Mouse (Mus musculus) frontal cortex, postnatal 25 days (tissue): ENCODE data around the gene Gtsf2.
"Not testable (repeated sequence)": the region's sequence is repeated elsewhere in the genome, so short reads cannot be mapped to it uniquely, and the experiment has no call there.

Source experiments
- DNase-seq, 2 experiments: peaks; one replicate each; pipeline ENCODE4 v3.0.0; 2022; ENCODE audit warnings: low spot score in 2 of 2

Gtsf2 gene

DNA sequence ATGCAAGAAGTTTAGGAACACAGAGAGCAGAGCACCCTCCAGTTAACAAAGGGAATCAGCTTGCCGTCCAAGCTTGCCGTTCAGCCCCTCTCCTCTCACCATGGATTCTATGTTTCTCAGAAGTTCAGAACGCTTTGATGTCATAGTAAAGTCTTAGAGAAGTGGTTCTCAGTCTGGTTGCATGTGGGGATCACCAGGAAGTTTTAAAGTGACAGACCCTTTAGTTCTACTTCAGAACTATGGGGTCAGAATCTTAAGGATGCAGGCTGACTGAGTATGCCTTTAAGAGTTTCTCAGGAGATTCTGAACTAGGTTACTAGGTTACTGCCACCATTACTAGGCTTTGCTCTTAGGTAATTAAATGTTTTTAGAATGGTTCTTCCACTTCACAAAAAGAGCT is at the start of gene Gtsf2:
Gene Gtsf2, minus strand, starts transcription at position 101 of the 400 bp plus-strand sequence.
- DNase-seq = no peak

DNA sequence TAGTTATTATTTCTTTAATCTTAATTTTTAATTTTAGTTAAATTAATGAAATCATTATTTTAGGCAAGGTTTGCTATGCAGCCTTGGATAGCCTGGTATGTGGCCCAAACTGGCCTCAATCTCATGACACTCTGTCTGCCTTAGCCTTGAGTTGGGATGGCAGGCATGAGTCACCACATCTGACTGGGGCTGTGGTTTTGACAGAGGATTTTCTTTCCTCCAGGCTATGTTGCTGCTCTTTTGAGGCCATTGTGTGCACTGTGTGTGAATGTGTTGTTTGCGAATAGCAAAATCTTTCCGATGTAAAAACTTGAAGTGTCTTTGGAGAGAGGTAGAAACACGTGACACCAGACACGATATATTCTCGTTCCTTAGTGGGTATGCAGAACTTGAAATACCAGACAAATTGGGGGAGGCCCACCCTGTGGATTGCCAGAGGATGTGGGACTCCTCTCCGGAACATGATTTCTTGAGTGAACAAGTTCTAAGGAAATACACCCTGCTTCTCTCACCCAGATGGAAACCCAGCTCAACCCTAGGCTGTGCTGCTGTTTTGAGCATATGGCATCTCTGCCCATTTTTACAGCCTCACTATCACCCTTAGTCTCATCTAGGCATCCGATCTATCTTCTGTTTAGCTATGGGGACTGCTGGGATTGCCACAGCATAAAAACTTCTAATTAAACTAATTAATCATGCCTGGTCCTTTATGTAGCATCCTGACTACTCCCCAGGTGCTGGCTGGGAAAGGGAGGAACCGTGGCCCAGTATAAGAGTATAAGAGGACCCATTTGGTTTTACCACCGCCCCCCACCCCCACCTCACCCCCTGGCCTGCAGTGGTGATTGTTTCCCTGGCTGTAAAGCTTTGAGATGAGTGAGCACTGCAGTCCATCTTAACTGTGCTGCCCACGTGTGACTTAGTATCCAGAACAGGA is 48.2 kb upstream of the Gtsf2 start:
- DNase-seq = no peak

DNA sequence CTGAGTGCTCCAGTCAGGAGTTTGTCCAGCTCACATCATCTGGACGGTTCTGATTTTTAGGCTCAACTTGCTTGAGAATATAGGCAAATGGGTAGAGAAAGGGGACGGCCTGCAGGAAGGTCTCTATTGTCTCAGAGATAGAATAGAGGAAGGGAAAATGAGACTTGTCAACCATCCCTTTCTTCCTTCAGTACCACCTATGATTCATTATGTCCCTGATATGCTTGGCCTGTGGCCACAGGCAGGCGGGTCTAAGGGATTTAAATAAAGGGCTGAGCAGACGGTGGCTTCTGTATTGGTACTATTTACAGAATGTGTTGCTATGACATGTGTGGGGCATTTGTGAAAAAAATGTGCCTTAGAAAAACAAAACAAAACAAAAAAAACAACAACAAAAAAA is 40.1 kb upstream of the Gtsf2 start:
- DNase-seq = no peak

DNA sequence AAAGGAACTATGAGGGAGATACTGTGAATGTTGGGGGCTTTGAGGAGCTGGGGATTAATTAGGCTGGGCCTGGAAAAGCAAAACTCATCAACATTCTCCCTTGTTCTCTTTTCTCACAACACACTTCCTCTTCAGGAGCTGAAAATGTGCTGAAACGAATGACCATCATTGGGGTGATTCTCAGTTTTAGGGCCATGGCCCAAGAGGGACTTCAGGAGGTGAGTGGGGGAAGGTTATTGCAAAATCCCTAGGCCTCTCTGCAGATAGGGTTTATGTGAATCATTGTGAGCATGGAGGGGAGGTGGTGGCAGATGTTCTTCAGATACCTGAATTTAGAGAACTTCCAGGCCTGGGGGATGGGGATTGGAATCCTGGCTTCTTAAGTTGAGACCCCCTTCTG is 38.4 kb upstream of the Gtsf2 start:
- no peak for DNase-seq

DNA sequence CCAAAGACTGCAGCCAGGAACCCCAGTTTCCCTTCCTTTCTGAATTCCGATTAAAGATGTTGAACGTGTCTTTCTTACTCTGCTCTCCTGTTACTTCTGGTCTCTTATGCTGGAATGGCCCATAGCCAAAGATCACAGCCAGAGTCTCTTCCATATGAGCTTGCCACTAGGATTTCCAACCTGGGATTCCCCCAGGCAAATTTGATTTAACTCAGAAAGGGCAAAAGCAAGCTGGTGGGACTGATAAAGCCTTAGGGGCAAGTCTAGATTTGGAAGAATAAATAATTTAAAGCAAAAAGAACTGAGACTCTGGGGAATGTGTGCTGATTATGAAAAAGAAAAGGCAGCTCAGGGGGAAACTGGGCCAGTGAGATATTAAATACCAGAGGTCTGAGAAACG is 36.8 kb upstream of the Gtsf2 start:
- DNase-seq = no peak

DNA sequence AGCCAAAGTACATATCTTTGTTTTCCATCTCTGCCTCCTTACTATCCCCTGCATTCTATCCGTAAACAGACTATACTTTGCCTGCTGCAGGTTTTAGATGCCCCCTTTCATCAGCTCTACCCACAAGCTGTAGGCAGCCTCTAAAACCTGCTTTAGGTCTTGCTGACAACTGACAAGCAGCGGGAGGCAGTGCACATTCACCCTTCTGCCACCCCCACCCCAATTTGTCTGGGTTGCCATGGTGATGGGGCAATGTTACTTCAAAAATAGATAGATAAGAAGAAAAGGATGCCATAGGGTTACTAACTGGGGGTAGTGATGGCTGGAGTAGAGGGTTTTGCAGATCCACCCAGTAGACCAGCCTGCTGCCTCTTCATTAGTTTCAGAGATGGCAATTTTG is 36.2 kb upstream of the Gtsf2 start:
- no peak for DNase-seq

DNA sequence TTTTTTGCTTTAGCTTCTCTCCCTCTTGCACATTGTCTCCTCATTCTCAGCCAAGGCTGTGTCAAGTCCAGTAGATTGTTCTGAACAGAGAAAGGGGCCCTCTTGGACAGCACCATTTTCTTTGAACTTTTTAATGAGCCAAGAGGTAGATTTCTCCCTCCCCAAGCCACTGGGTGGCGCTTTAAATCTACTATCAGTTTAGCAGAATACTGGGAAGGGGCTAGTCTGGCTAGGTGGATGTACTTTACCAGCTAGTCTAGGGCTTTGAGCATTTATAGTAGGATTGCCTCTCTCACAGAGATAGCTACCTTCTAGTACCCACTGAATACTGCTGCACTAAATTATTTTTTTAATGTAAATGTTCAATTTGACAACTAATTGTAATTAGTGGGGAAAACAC is 34.2 kb upstream of the Gtsf2 start:
- DNase-seq = no peak

DNA sequence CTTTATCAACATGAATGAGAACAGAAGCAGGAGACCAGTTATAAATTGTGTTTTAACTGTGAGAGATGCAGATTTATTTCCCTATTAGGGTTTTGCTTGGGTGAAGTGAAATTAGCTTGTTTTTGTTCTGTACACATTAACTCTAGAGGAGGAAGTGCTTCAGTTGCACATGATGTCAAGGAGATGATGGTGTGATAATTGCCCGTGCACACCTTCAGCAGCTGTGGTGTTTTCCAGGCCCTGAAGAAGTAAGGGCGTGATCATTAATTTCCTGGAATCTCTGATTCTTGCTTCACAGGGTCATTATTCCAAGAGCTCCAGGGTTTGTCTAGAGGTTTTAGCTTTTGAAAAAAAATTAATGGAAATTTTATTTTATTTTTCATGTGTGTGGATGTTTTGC is 31.9 kb upstream of the Gtsf2 start:
- no peak for DNase-seq

DNA sequence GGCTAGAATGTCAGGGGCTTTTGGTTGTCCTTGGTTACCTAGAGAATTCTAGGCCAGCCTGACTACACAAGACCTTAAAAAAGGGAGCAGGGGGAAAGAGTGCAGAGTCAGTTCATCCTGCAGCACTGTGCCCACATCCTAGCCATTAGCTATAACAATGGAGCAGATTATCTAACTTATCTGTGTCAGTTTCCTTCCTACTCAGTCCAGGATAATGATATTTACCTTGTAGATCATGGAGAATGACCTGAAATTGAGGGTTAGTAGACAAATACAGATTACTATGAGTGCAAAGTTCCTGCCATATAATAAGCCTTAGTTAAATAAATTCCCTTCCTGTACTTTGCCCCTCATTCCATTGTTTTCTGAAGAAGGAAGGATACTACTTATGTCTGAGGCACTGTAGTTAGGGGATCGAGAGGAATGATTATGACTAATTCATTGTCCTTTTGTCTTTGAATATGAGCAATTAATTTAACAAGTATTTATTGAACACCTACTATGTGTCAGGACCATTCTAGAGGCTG is 30.9 kb upstream of the Gtsf2 start:
- DNase-seq = no peak

DNA sequence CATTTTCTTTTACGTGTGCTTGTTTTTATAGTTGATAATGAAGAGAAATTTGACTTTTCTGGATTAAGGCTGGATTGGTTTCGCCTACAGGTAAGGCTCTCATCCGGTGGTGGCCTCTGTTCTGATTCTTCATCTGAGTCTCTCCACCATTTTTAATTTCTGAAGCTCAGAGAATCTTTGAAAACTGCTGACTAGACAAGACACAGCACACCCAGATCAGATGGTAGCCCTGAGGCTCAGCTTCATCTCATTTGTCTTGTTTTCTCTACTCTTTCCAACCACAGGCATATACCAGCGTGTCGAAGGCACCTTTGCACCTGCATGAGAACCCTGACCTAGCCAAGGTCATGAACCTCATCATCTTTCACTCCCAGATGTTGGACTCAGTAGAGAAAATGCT is 25.5 kb upstream of the Gtsf2 start:
- no peak for DNase-seq

DNA sequence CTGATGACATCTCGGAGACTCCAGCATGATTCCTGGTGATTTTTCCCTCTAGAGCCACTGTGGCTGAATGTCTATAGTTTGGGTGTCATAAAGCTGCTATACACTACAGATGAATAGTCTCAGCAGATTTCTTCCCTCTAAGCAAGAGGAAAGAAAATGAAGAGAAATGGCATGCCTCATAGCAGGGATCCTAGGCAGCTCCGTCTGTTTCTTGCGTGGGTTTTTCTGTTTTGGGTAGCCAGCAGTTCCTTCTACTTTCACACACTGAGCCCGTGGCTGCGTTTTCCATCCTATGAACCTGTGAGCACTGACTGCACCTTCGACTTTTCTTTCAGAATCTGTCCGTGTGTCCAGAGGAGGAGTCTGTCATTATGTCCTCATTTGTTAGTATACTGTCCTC is 24.9 kb upstream of the Gtsf2 start:
- no peak for DNase-seq

DNA sequence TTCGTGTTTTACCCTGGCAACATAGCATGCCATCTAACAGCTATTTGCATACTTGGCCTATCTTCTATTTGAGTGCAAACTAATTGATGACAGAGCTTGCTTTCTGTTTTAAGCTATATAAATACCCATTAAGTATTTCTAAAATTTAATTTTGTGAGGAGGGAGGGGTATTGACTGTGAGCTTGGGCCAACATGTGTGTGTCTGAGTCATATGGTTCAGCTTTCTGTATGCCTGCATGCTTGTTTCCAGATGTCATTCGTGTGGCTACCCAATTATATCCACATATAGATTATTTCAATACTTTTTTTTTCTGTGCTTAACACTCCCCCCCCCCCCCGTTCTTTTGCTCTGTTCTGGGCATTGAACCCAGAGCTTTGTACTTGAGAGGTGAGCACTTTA is 24.0 kb upstream of the Gtsf2 start:
- no peak for DNase-seq

DNA sequence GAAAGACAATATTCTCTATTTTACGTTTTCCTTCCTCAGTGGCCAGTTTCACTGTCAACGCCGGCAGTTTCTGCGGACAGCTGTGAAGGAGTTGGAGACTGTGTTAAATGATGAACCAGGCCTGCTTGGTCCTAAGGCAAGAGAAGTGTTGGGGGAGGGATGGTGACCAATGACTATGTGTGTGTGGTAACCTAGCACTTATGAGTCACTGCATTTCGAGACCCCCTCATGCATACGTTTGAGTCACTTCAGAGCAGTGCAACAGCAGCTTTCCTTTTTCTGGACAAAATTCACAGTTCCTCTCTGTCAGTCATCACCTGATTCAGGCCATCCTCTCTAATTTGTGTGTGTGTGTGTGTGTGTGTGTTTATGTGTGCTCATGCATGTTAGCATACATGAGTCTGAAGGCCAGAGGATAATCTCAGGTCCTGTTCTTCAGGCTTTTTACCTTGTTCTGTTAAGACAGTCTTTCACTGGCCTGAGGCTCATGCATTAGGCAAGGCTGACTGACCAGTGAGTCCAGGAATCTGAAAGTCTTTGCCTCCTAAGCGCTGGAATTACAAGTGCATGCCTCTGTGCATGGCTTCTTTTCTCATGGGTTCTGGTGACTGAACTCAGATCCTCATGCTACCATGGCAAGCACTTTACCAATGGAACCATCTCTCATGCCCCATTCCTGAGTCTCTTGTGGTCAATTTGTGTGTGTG is 23.4 kb upstream of the Gtsf2 start:
- no peak for DNase-seq

DNA sequence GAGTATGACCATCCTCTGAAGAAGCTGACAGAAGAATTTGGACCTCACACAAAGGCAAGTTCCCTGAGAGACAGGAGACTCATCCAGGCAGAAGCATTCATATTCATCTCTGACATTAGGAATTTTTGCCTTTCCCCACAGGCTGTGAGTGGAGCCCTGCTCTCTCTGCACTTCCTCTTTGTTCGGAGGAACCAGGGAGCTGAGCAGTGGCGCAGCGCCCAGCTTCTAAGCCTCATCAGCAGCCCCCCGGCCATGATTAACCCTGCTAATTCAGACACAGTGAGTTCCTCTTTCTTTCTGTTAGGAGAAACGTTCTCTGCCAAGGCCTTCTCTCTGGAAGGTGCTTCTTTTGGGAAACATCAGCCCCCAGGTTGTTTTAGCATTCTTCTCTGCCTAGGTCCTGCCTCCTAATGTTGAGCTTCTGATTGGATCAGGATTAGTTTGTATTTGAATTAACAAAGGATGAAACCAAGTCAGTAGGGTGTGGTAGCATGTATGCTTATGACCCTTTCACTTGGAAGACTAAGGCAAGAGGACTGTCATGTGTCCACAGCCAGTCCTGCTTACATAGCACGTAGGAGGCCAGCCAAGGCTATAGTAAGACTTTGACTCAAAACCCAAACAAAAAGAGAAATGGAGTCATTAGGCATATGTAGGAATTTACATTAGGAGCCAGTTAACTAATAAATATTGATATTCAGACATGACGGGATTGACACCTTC is 14.4 kb upstream of the Gtsf2 start:
- DNase-seq = no peak

DNA sequence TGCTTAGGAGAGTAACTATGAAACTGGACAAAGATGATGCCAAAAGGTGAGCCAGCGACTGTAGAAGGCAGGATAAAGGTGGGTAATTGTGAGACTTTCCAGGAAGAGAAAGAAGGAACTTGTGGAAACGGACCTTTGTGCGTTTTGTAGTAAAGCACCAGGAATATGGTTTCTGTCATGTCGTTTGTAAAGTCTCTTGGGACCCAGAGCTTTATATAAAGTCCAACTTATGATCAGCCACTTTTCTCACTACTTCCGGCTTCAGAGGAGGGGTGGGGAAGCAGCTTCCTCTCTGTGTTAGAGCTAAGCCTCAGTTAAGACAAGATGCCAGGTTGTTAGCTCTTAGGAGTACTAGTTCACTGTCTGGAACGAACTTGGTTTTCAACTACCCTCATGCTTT is 6.2 kb upstream of the Gtsf2 start:
- no peak for DNase-seq

DNA sequence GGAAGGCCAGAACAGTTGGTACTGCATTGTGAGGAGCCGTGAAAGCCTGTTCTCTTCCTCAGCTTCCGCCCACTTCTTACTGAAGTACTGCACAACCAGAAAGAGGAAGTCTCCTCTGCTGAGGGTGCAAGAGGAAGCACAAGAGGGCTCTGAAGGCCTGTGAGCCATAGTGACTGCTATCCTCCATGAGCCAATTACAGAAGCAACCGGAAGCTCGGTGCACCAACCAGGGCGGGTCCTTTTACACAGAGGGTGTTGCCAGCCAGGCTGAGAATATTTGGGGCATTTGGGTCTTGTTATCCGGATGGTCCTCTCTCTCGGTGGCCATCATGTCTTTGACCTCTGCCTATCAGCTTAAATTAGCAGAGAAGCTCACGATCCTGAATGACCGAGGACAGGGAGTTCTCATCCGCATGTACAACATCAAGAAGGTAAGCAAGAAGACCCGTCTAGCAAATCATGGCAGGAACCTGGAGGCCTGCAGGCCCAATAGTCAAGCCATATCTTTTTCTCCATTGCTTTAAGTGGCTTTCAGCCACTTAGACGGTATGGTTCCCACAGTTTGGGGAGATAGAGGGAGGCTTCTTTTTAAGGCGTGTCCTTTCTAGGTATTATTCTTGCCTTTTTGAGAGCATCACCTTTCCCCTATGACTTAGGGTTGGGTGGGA is 5.4 kb upstream of the Gtsf2 start, which contains the start of gene Nckap1l:
Gene Nckap1l, plus strand, starts transcription at position 244 of the 668 bp plus-strand sequence.
- DNase-seq = no peak

DNA sequence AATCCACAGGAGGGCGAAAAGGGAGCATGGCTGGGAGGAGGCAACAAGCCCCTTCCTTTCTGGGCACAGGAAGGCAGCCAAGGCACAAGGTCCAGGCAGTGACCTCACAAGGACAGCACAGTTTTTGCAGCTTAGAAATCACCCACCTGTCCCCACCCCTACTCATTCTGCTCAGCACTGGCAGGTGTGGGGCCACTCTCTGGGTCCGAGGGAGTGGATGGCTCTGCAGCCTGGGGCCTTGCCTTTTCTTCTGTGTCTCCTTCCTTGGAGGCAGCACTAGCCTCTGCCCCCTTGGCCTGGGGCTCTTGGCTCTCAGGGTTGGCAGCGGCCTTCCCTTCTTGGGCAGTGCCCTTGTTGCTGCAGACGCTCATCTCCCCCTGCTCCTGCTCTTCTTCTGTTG is 2.3 kb downstream of the Gtsf2 start:
- DNase-seq = not testable (repeated sequence)

DNA sequence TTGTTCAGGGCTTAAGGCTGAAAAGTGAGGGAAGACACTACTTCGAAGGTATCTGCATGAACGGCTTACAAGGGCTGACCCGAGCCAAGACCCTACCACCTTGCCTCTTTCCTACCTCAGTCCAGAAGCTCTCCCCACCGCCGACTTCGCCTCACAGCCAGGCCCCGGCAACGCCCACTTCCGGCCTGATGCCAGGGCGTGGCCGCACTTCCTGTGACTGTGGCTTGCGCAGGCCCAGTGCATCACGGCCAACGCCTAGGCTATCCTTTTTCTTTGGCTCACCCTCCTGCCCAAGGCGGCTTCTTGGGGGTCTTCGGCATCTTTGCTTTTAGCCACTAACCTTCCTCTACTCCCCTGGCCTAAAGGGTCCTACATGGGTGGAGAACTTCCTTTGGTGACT is 18.0 kb downstream of the Gtsf2 start, which contains the start of gene Gtsf1:
Gene Gtsf1, minus strand, starts transcription at position 230 of the 400 bp plus-strand sequence.
- no peak for DNase-seq

DNA sequence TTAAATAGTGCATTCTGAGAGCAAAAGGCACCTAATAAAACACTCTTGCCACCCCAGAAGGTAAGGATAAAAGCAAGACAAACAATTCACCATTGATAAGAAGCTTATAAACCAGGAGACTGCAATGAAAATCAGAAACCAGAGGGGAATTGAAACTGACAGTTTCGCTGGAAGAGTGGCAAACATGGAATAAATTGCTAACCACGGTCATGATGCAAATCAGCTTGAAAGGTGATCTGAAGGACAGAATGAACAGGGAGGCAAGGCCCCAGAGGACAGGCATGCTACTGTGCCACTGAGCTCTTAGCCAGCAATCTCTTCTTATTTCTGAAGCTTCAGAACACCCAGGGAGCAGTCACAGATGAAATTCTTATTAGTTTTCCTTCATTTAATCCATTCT is 21.3 kb downstream of the Gtsf2 start:
- DNase-seq = no peak

DNA sequence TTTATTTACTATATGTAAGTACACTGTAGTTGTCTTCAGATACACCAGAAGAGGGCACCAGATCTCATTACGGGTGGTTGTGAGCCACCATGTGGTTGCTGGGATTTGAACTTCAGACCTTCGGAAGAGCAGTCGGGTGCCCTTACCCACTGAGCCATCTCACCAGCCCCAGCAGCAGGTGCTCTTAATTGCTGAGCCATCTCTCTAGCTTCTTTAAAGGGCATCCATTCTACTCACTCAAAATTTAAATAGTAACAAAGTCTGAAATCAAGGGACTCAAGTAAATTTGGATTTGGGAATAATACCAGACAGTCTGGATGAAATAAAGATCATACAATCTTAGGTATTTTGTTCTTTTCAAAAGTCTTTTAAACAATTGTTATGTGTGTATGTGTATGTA is 42.7 kb downstream of the Gtsf2 start:
- DNase-seq = not testable (repeated sequence)

DNA sequence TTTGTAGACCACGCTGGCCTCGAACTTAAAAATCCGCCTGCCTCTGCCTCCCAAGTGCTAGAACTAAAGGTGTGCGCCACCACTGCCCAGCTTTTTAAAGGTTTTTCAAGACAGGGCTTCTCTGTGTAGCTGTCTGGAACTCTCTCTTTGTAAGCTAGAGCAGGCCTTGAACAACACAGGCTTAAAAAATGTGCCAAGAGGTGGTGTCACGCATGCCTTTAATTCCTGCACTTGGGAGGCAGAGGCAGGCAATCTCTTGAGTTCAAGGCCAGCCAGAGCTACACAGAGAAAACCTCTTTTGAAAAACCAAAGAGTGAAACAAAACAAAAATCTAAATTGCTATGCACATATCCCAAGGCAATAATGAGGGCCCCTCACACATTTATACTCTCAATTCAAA is 46.9 kb downstream of the Gtsf2 start:
- no peak for DNase-seq

DNA sequence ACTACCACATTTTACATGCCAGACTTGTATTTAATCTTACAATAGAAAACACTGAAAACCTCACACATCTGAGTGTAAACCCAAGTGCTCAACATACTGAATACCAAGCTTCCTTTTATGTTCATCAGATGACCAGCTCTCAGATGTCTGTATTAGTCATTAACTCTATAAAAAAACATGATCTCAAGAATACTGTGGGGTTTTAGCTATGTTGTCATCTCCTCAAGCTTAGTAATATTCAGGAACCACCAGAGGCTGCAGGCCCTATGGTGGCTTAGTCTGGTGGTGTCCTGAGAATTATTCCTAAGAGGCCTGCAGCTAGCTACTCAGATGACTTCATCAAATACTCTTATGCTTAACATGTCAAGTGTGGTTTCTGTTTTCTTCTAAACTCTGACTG is 54.7 kb downstream of the Gtsf2 start:
- DNase-seq = no peak
